Mouse (Mus musculus): ENCODE measurements around the gene Dedd2. TPM values are rescaled to one million over a fixed set of nuclear protein-coding genes. Genes with fewer than 3 reads are reported as not detected.

Gene Dedd2
- polyA plus RNA-seq, 1 experiment from 2014 or later = 19.2 TPM

DNA sequence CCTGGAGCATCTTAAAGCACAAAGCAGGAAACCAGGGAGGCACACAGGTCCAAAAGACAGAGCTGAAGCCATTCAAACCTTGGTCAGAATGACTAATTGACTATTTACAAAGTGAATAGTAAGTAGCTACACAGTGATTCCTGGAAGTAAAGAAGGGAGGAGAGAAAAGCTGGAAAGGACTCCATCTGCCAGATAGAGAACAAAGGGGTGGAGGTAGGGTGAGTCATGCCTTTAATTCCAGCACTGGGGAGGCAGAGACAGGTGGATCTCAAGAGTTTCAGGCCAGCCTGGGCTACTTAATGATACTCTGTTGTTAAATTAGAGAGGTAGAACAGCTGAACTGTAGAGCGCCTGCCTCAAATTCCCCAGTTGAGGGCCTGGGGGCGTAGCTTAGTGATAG, 6.2 kb downstream of the Dedd2 start:
- Histone ChIP-seq H3K36me3 (replicated peaks; ENCODE audit: insufficient read depth, low read length) (peaks cover 78% of the 10 kb centered on the region), H3K4me1 (ENCODE audit: insufficient read depth) (peaks cover 23% of the 10 kb centered on the region)

DNA sequence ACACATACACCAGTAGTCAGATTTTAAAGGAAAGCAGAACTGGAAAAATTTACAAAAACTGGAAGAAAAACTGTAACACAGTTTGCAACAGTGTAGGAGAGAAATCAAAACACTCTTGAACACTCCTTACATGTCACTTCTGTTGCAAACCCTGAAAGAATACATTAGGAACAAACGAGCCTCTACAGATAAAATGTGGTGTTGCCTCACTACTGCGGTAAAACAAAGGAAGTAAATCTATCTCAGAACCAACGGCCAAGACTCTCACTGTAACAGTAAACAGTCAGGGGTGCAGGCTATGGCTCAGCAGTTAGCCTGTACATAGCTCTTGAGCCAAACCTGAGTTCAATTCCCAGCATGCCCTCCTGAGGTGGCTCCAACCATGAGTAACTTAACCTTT, 7.3 kb downstream of the Dedd2 start:
- H3K4me3 ChIP-seq (ENCODE audit: low read depth, low read length) = no peak overlapping the region
- peaks cover 89% of the 10 kb centered on the region for H3K36me3 ChIP-seq (replicated peaks; ENCODE audit: insufficient read depth, low read length)
- no peak for TF ChIP-seq CTCF (IDR thresholded peaks at IDR 0.05; ENCODE audit: low read depth)
- peak; percentile 40; the same call in 1 of the 2 replicates for TF ChIP-seq EP300 (IDR thresholded peaks at IDR 0.05; ENCODE audit: low read depth)
- 26% methylated on average over 3 of the region's 3 CpGs for WGBS (ENCODE audit: insufficient replicate concordance)
- DNase-seq = no peak
- peak overlapping the region; percentile 26; the same call in 1 of the 2 replicates for H3K4me2 ChIP-seq (ENCODE audit: low read depth, low read length)
- no peak for ATAC-seq
- peaks cover 30% of the 10 kb centered on the region for H3K4me1 ChIP-seq (ENCODE audit: insufficient read depth)
- H3K27ac ChIP-seq (ENCODE audit: low read depth) = peak overlapping the region; percentile 57; the same call in 1 of the 2 replicates
- H3K9me3 ChIP-seq (ENCODE audit: low read length) = no peaks in the 10 kb centered on the region
- H3K9ac ChIP-seq (replicated peaks) = no peak overlapping the region
- H3K27me3 ChIP-seq (ENCODE audit: insufficient read depth, low read length) = no peaks in the 10 kb centered on the region

More for the DNA sequence above, 6.2 kb downstream of the Dedd2 start:
- no peak overlapping the region for H3K9ac ChIP-seq (replicated peaks)
- WGBS (ENCODE audit: insufficient replicate concordance) = 98% methylated on average over 2 of the region's 2 CpGs
- H3K4me2 ChIP-seq (ENCODE audit: low read depth, low read length) = no peak overlapping the region
- ATAC-seq (no peak), DNase-seq (no peak)
- H3K4me3 ChIP-seq (ENCODE audit: low read depth, low read length) = no peak overlapping the region
- TF ChIP-seq EP300 (IDR thresholded peaks at IDR 0.05; ENCODE audit: low read depth) (no peak), CTCF (IDR thresholded peaks at IDR 0.05; ENCODE audit: low read depth) (no peak)
- no peaks in the 10 kb centered on the region for H3K9me3 ChIP-seq (ENCODE audit: low read length)
- H3K27me3 ChIP-seq (ENCODE audit: insufficient read depth, low read length) = no peaks in the 10 kb centered on the region
- H3K27ac ChIP-seq (ENCODE audit: low read depth) = no peak overlapping the region

DNA sequence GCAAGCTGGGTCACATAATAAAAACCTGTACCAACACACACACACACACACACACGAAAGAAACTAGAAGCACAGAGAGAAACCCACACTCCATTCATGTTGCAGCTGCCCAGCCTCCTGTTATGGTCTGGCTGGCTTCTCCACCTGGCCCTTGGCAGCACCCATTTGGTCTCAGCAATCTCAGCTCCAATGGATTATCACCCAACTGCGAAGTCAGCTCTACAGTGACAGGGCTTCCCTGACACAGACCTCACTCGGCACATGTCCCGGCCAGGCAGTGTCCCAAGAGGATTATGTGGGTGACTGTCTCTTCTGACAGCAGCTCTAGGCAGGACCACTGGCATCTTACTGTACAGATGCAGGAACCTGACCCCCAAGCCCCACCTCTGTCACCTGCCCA, 9.9 kb downstream of the Dedd2 start:
- Histone ChIP-seq H3K27me3 (ENCODE audit: insufficient read depth, low read length) (no peaks in the 10 kb centered on the region), H3K27ac (ENCODE audit: low read depth) (no peak overlapping the region), H3K9me3 (ENCODE audit: low read length) (no peaks in the 10 kb centered on the region), H3K4me1 (ENCODE audit: insufficient read depth) (peaks cover 31% of the 10 kb centered on the region), H3K36me3 (replicated peaks; ENCODE audit: insufficient read depth, low read length) (peaks cover 92% of the 10 kb centered on the region), H3K4me2 (ENCODE audit: low read depth, low read length) (peak overlapping the region; percentile 62), H3K4me3 (ENCODE audit: low read depth, low read length) (no peak overlapping the region), H3K9ac (replicated peaks) (no peak overlapping the region)
- no peak for DNase-seq
- 87% methylated on average over 4 of the region's 4 CpGs for WGBS (ENCODE audit: insufficient replicate concordance)
- no peak for TF ChIP-seq EP300 (IDR thresholded peaks at IDR 0.05; ENCODE audit: low read depth)
- no peak for TF ChIP-seq CTCF (IDR thresholded peaks at IDR 0.05; ENCODE audit: low read depth)
- ATAC-seq = no peak

DNA sequence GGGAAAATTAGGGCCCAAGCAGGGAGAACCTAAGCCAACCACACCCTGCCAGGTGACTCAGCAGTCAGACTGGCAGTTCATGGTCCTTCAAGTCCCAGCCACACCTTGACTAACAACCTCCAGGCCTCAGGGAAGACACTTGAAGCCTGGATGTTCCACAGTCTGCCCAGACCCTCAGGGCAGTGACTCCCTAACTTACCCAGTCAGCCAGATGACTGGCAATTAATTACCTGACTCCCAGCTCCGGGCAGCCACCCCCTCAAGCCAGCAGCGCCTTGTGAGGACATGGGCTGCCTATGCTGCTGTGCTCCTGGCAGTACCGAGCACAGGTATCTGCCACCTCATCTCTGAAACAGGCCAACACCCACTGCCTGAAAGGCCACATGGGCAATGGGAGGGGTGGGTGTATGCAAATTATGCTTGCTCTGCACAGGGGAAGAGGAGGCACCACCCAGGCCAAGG, 11.2 kb downstream of the Dedd2 start:
- peak overlapping the region; percentile 13 for H3K4me3 ChIP-seq (ENCODE audit: low read depth, low read length)
- H3K27ac ChIP-seq (ENCODE audit: low read depth) = peak overlapping the region; percentile 78
- no peaks in the 10 kb centered on the region for H3K9me3 ChIP-seq (ENCODE audit: low read length)
- WGBS (ENCODE audit: insufficient replicate concordance) = 49% methylated on average over 3 of the region's 3 CpGs
- no peaks in the 10 kb centered on the region for H3K27me3 ChIP-seq (ENCODE audit: insufficient read depth, low read length)
- DNase-seq (peak; percentile 49), ATAC-seq (peak; percentile 53)
- peak overlapping the region; percentile 51 for H3K9ac ChIP-seq (replicated peaks)
- H3K4me1 ChIP-seq (ENCODE audit: insufficient read depth) = peaks cover 43% of the 10 kb centered on the region
- TF ChIP-seq EP300 (IDR thresholded peaks at IDR 0.05; ENCODE audit: low read depth) (no peak), CTCF (IDR thresholded peaks at IDR 0.05; ENCODE audit: low read depth) (no peak)
- peak overlapping the region; percentile 62 for H3K4me2 ChIP-seq (ENCODE audit: low read depth, low read length)
- H3K36me3 ChIP-seq (replicated peaks; ENCODE audit: insufficient read depth, low read length) = peaks cover 89% of the 10 kb centered on the region

DNA sequence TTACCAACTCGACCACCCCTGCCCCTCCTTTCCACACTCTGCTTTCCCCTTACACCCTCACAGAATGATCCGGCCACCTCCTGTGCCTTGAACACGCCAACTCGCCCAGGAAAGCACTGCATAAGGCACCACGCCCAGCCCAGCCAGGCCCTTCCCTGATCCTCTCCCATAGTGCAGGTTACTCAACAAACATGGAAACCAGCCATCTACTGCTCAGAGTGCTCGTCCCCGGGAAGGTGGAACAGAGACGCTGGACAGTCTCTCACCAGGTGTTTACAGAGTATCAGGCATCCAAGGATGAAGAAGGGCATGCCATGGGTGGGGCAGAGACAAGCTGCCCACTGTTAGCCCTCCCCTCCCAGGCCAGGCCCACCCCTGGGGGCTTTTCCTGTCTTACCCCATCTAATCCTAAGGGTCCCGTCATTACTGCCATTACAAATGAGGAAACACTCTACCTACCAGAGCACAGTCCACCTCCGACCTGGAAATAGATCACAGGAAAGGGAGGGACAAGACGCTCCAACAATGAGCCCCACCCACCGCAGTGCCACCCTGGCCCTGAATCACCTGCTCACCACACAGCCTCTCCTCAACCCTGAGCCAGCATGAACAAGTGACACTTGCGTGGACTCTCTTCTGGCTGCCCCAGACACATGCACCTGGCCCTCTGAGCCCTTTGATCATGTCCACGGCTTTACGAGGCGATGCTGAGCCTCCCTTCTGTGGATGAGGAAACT, 14.2 kb downstream of the Dedd2 start:
- peak overlapping the region; percentile 26; the same call in 1 of the 2 replicates for H3K9ac ChIP-seq (replicated peaks)
- peaks cover 43% of the 10 kb centered on the region for H3K4me1 ChIP-seq (ENCODE audit: insufficient read depth)
- no peaks in the 10 kb centered on the region for H3K9me3 ChIP-seq (ENCODE audit: low read length)
- H3K4me2 ChIP-seq (ENCODE audit: low read depth, low read length) = peak overlapping the region; percentile 61
- H3K36me3 ChIP-seq (replicated peaks; ENCODE audit: insufficient read depth, low read length) = peaks cover 93% of the 10 kb centered on the region
- ATAC-seq (peak; percentile 51), DNase-seq (no peak)
- TF ChIP-seq CTCF (IDR thresholded peaks at IDR 0.05; ENCODE audit: low read depth) = no peak
- TF ChIP-seq EP300 (IDR thresholded peaks at IDR 0.05; ENCODE audit: low read depth) = no peak
- H3K27ac ChIP-seq (ENCODE audit: low read depth) = peak overlapping the region; percentile 92
- no peak overlapping the region for H3K4me3 ChIP-seq (ENCODE audit: low read depth, low read length)
- 72% methylated on average over 16 of the region's 16 CpGs for WGBS (ENCODE audit: insufficient replicate concordance)
- no peaks in the 10 kb centered on the region for H3K27me3 ChIP-seq (ENCODE audit: insufficient read depth, low read length)

DNA sequence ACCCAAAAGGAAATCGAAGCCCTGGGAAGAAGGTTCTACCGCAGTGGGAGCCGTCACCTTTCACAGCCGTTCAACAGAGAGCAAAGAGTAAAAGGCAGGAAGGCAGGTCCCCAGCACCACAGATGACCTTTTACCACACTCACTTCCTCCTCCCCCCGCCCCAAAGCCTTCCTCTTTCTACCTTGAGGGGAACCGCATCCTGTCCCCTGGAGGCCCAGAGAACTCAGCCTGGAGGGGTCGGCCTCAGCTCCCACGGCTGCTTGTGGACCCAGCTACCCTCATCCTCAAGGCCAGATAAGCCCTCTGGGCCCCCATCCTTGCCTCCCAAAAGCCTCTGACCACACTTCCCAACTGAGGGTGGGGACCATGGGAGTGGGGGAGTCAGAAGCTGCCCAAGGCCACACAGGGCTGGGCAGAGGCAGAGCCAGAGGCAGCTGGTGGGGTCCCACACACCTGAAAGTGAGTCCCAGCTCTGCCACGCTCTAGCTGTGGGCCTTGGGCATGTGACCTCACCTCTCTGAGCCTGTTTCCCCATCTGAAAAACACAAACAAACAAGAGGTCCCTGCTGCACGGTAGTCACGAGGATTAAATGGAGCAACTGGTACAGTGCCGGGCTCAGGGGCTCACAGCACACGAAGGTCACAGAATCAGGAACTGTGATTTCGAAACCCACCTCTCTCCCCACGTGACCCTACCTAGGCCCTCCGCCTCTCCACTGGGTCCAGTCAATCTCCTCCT, 14.9 kb downstream of the Dedd2 start:
- no peaks in the 10 kb centered on the region for H3K27me3 ChIP-seq (ENCODE audit: insufficient read depth, low read length)
- ATAC-seq (peak; percentile 78), DNase-seq (peak; percentile 63)
- TF ChIP-seq CTCF (IDR thresholded peaks at IDR 0.05; ENCODE audit: low read depth) = no peak
- TF ChIP-seq EP300 (IDR thresholded peaks at IDR 0.05; ENCODE audit: low read depth) = no peak
- peak overlapping the region; percentile 61 for H3K4me2 ChIP-seq (ENCODE audit: low read depth, low read length)
- 31% methylated on average over 16 of the region's 16 CpGs for WGBS (ENCODE audit: insufficient replicate concordance)
- H3K9me3 ChIP-seq (ENCODE audit: low read length) = no peaks in the 10 kb centered on the region
- H3K4me3 ChIP-seq (ENCODE audit: low read depth, low read length) = peak overlapping the region; percentile 17; the same call in 1 of the 2 replicates
- H3K4me1 ChIP-seq (ENCODE audit: insufficient read depth) = peaks cover 42% of the 10 kb centered on the region
- H3K9ac ChIP-seq (replicated peaks) = peak overlapping the region; percentile 49
- peaks cover 88% of the 10 kb centered on the region for H3K36me3 ChIP-seq (replicated peaks; ENCODE audit: insufficient read depth, low read length)
- H3K27ac ChIP-seq (ENCODE audit: low read depth) = peak overlapping the region; percentile 92

All from liver, postnatal 0 days (tissue).